Mouse (Mus musculus): Measurements from ENCODE around the gene Rpl38.
"Not testable (repeated sequence)": the region's sequence is repeated elsewhere in the genome, so short reads cannot be mapped to it uniquely, and the experiment has no call there.

Rpl38 gene

GRCm38 (mm10) chr11:114656994-114657644, 11.2 kb upstream of the Rpl38 start:
- no peak for DNase-seq (ENCODE audit: low read depth, low spot score)

GRCm38 (mm10) chr11:114657737-114658136, 10.6 kb upstream of the Rpl38 start:
- peak; percentile 57 for DNase-seq (ENCODE audit: low read depth, low spot score)

- DNase-seq (ENCODE audit: low read depth, low spot score) = no peak
Measured at GRCm38 (mm10) chr11:114662161-114662560, 6.2 kb upstream of the Rpl38 start.

DNA sequence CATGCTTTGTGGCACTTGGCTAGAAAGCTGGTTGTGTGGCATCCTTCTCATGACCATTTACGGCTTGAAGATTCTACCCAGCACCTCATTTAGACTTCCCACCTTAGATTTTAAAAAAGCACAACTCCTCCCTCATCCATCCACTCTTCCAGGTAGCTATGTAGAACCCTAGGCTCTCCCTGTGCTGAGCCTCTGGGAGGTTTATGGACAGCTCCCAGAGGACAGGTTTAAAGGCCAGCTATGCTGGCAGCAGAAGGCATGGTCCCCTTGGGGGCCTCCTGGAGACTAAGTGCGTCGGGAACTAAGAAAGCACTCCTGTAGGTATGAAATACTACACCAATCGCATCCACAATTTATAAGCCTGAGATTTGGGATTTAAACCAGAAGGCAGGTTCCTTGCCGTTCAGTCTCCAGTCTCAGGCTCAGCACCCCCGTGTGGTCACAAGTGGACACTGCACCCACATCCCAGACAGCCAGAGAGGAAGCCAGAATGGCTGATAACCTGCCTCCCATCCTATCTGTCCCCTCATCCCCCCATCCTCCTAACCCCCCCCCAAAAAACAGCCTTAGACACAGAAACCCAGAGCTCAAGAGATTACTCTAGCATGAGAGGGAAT, 5.5 kb upstream of the Rpl38 start:
- DNase-seq (ENCODE audit: low read depth, low spot score) = no peak

DNA sequence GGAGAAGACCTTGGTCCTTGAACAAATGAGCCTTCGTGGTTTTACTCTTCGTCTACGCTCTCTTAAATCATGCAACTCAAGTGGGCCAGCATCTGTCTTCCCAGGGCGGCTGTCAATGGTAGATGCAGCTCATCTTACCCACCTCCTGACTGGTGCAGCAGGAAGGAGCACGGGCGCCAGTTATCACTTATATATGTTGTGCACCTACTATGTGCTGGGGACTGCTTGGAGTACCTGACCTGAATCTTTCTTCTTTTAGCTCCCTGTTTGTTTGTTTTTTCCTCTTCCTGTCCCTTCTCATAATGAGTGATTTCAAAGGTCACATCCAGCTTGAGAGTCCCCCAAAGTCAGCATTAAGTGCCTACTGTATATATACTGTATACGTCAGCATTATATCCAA, 4.2 kb upstream of the Rpl38 start:
- no peak for DNase-seq (ENCODE audit: low read depth, low spot score)

GRCm38 (mm10) chr11:114665463-114665862, 2.9 kb upstream of the Rpl38 start:
- no peak for DNase-seq (ENCODE audit: low read depth, low spot score)

DNA sequence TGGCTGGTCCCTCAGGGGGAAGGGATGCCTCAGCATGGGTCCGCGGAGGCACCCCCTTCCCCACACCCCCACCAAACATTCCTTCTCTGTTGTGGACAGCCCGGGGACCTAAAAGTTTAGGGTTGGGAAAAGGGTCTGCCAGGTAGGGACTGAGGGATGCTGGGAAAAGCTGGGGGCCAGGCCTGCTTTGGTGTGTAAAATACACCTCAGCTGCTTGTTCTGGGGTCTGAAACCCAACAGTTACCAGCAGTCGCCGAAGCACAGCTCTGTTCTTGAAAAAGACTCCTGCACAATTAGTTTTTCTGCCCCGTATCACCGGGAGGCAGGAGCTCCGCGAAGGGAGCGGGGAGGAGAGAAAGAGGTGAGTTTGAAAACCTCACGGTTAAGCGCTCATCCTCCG, 1.5 kb upstream of the Rpl38 start:
- DNase-seq (ENCODE audit: low read depth, low spot score) = no peak

GRCm38 (mm10) chr11:114667236-114667931, 940 bp upstream of the Rpl38 start:
- no peak for DNase-seq (ENCODE audit: low read depth, low spot score)

- DNase-seq (ENCODE audit: low read depth, low spot score) = not testable (repeated sequence)
Measured at GRCm38 (mm10) chr11:114667932-114668285, 415 bp upstream of the Rpl38 start.

GRCm38 (mm10) chr11:114668741-114669623, 658 bp downstream of the Rpl38 start:
- DNase-seq (ENCODE audit: low read depth, low spot score) = peak; percentile 82

- no peak for DNase-seq (ENCODE audit: low read depth, low spot score)
Measured at GRCm38 (mm10) chr11:114669651-114670168, 1.4 kb downstream of the Rpl38 start.

- DNase-seq (ENCODE audit: low read depth, low spot score) = no peak
Measured at GRCm38 (mm10) chr11:114671147-114671546, 2.8 kb downstream of the Rpl38 start.

DNA sequence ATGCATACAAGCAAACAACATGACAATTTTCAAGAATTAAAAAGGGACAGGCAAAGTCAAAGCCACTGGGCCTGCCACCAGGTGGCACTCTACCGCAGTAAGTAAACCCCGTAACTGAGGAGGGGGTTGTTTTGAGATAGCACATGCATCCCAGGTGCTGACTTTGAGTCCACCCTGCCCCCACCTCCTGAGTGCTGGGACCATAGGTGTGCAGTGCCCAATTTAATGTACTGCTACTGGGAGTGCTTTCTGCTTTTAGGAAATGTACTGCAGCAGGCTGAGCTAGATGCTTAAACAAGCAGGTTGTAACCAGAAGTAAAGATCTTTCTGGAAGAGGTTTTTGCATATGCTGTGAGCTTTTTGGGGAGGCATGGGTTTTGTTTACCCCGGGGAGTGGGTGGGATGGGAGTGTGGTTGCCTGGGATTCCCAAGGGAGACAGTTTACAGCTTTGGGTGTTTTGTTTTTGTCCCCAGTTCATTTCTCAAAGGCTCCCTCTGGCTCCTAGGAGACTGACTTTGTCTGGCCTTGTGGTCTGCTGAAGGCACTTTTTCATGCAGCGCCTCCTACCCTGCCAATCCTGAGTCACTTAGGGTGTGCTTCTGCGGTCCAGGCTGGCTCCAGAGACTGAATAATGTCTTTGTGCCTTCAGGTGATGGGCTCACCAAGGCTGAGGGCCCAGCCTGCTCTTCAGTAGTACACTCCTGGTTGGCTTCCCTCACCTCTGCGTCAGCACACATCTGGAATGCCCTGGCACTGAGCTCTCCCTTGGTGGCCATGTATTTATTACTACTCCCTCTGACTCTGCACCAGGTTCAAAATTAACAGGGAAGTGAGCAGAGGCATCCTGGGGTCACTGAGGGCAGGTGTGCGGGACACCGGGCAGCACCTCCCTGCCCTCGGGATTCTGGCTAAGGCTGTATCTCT, 4.7 kb downstream of the Rpl38 start:
- no peak for DNase-seq (ENCODE audit: low read depth, low spot score)

- DNase-seq (ENCODE audit: low read depth, low spot score) = no peak
Measured at GRCm38 (mm10) chr11:114673719-114674050, 5.4 kb downstream of the Rpl38 start.

DNA sequence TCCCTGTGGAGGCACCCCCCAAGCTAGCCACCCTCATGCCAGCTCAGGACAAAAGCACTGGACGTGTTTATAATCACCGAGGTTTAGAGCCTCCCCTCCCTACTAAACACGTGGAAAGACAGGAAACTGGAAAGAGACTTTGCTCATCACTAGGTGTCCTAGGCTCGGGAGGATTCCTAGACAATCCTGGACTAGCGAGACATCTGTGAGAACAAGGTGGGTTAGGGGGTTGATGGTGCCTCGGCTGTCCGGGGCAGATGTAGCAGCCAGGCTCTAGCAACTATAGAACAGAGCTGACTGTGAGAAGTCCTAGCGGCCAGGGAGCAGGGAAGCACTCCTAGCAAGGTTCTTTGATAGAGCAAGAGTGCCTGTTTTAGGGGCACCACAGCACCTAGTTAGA, 5.9 kb downstream of the Rpl38 start:
- no peak for DNase-seq (ENCODE audit: low read depth, low spot score)

DNA sequence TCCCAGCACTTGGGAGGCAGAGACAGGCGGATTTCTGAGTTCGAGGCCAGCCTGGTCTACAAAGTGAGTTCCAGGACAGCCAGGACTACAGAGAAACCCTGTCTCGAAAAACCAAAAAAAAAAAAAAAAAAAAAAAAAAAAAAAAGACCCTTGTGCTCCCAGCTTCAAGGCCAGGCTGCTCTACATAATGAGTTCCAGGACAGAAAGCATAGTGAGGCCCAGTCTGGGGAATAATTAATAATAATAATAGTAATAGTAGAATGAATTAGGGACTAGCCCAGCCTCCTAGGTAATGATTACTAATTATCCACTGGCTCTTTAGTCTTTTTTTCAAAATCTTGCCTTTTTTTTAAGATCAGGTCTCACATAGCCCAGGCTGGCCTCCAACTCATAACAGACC, 6.5 kb downstream of the Rpl38 start:
- DNase-seq (ENCODE audit: low read depth, low spot score) = not testable (repeated sequence)

DNA sequence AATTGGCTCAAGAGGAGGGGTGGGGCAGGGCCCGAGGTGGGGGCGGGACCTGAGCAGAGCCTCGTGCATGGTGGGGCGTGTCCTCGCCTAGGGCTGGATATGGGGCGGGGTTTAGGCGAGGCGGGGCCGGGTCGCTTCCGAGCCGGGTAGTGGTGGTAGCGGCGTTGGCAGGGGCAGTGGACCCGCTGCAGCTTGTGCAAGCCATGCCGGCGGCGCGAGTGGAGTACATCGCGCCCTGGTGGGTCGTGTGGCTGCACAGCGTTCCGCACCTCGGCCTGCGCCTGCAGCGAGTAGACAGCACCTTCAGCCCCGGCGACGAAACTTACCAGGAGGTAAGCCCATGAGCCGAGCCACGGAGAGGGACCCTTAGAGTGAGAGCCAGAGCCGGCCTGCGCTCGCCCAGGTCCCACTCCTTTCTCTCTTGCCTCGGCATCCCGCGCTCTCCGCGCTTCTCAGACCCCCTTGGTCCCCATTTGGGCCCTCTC, 7.1 kb downstream of the Rpl38 start, which contains the start of gene Ttyh2:
Gene Ttyh2, plus strand, starts transcription at position 91 of the 485 bp plus-strand sequence.
- DNase-seq (ENCODE audit: low read depth, low spot score) = peak; percentile 76

DNA sequence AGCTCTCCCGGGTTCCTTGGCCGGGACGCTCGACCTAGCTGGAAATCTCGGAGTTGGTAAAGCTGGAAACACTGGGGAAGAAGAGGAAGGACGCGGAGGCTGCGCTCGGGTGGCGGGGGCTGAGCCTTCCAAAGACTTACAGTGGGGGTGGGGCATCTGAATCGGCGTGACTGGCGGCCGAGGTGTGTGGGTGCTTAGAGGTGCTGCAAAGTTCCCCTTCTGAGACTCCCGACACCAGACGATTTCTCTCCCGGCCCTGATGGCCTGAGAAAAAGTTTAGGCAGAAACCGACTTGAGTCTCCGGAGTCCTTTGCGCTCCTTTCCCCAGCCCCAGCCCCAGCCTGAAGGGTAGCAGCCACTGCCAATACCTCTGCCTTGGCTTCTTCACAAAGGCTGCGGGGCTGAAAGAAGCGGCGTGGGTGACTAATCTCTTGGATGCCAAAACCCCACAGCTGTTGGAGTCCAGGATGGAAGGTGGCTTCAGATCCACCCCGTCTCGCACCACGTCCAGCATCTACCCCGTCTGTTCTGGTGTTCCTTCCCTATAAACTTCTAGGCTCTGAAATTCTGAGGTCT, 7.6 kb downstream of the Rpl38 start:
- no peak for DNase-seq (ENCODE audit: low read depth, low spot score)

- DNase-seq (ENCODE audit: low read depth, low spot score) = no peak
Measured at GRCm38 (mm10) chr11:114676431-114676830, 8.1 kb downstream of the Rpl38 start.

DNA sequence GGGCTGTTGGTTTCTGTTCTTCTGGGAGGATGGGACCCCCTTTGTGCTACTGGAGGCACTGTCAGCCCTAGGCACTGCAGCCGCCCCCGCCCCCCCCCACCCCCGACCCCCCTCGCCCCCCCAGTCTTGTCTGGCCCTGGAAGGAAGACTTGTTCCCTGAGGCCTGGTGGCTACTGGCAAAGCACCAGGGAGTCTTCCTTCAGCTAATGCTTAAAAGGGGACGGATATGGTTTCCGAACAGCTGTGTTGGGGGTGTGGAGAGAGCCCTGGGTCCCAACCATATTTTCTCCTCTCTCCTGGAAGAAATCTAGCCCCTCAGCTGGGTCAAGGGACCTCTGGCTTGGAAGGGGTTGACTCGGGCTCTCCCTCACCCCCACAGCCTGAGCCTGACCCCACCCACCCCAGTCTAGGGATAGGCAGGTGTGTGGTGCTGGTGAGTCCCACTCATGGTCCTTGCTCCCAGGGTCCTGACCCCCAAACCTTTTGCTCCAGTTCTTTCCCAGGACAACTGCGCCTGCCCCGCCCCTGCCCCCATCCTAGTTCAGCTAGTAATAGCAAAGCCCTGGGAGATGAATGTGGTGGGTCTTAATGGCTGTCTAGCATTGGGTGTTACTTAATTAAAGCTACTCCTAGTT, 8.7 kb downstream of the Rpl38 start:
- DNase-seq (ENCODE audit: low read depth, low spot score) = no peak

Data from forelimb bud, embryonic 11.5 days (tissue).